Mouse (Mus musculus) gastrocnemius, adult 18-20 months (tissue): Measurements from ENCODE around the gene Zfp346. TPM values are rescaled to one million over a fixed set of nuclear protein-coding genes. Genes with fewer than 3 reads are reported as not detected.
"Not testable (repeated sequence)": the region's sequence is repeated elsewhere in the genome, so short reads cannot be mapped to it uniquely, and the experiment has no call there.

ENCODE experiments used
- DNase-seq: peaks from one replicate; pipeline ENCODE4 v3.0.0; 2021; ENCODE audit warnings: low spot score
- long read RNA-seq, 2 experiments: library from polyadenylated mRNA; stranded (forward); transcript quantifications; one replicate each; pipeline ENCODE4 v2.0.0; 2021
- total RNA-seq, 2 experiments: library from RNA; stranded (reverse); gene quantifications; 2 replicates each; pipeline ENCODE4 v1.2.3; 2021

Zfp346 gene
- total RNA-seq, result 10 to 100 TPM; 12.1 to 14.5 TPM
- long read RNA-seq, experiment 1, transcript Zfp346-201 (7 exons, 3,333 nt), result major isoform, 6 of 11 reads
- long read RNA-seq, experiment 1, partial matches to known transcripts, result 0 of 11 reads
- long read RNA-seq, experiment 1, other reads (novel, unspliced or antisense), result 3 of 11 reads
- long read RNA-seq, experiment 2, transcript Zfp346-201 (7 exons, 3,333 nt), result major isoform, 10 of 14 reads
- long read RNA-seq, experiment 2, partial matches to known transcripts, result 0 of 14 reads
- long read RNA-seq, experiment 2, other reads (novel, unspliced or antisense), result 4 of 14 reads

GRCm38 (mm10) chr13:55105045-55105952 is at the start of gene Zfp346:
Gene Zfp346 (plus strand): TSS chr13:55105311.
- peak; percentile 98 for DNase-seq

- no peak for DNase-seq
Measured at GRCm38 (mm10) chr13:55058042-55058441, 47.1 kb upstream of the Zfp346 start.

GRCm38 (mm10) chr13:55063276-55063675 is 41.8 kb upstream of the Zfp346 start:
- no peak for DNase-seq

GRCm38 (mm10) chr13:55069719-55070118 is 35.4 kb upstream of the Zfp346 start:
- DNase-seq, result no peak

GRCm38 (mm10) chr13:55071322-55071721 is 33.8 kb upstream of the Zfp346 start:
- peak; percentile 18 for DNase-seq

- no peak for DNase-seq
Measured at GRCm38 (mm10) chr13:55075597-55075996, 29.5 kb upstream of the Zfp346 start.

- no peak for DNase-seq
Measured at GRCm38 (mm10) chr13:55092588-55092987, 12.5 kb upstream of the Zfp346 start.

- DNase-seq, result not testable (repeated sequence)
Measured at GRCm38 (mm10) chr13:55097841-55098240, 7.3 kb upstream of the Zfp346 start.

GRCm38 (mm10) chr13:55099066-55099725 is 5.9 kb upstream of the Zfp346 start:
- DNase-seq, result peak; percentile 12

GRCm38 (mm10) chr13:55099726-55100478 is 5.2 kb upstream of the Zfp346 start, which contains the start of gene Uimc1:
Gene Uimc1 (minus strand): TSS chr13:55100300.
- DNase-seq, result peak; percentile 71

GRCm38 (mm10) chr13:55101627-55102026 is 3.5 kb upstream of the Zfp346 start:
- DNase-seq, result no peak

GRCm38 (mm10) chr13:55102366-55102765 is 2.7 kb upstream of the Zfp346 start:
- no peak for DNase-seq

- no peak for DNase-seq
Measured at GRCm38 (mm10) chr13:55103351-55103750, 1.8 kb upstream of the Zfp346 start.

GRCm38 (mm10) chr13:55105953-55106691 is 1.0 kb downstream of the Zfp346 start:
- no peak for DNase-seq

GRCm38 (mm10) chr13:55107116-55107515 is 2.0 kb downstream of the Zfp346 start:
- DNase-seq, result no peak

GRCm38 (mm10) chr13:55107694-55108093 is 2.6 kb downstream of the Zfp346 start:
- peak; percentile 15 for DNase-seq

GRCm38 (mm10) chr13:55114375-55114774 is 9.3 kb downstream of the Zfp346 start:
- DNase-seq, result no peak

GRCm38 (mm10) chr13:55124903-55125302 is 19.8 kb downstream of the Zfp346 start:
- DNase-seq, result no peak

- DNase-seq, result no peak
Measured at GRCm38 (mm10) chr13:55133448-55133847, 28.3 kb downstream of the Zfp346 start, which contains the start of gene Gm17617. Gene Gm17617 (minus strand): TSS chr13:55133548.

GRCm38 (mm10) chr13:55135382-55135781 is 30.3 kb downstream of the Zfp346 start:
- DNase-seq, result no peak
